Mouse (Mus musculus) embryonic stem cell, embryonic (primary cell): ENCODE results near the gene Cldn10.
"Not testable (repeated sequence)": the region's sequence is repeated elsewhere in the genome, so short reads cannot be mapped to it uniquely, and the experiment has no call there.

Source experiments
- CTCF ChIA-PET, 4 experiments: fragments of 300-600 bp in 2 of 4; fragments of 350-600 bp in 2 of 4; sonication (Branson Sonifier 250); formaldehyde crosslinking; loops; one replicate each; lab custom pipeline; 2022; ENCODE audit warnings: inconsistent platforms in 2 of 4; lab: Charles Lee
- POLR2A ChIA-PET, 4 experiments: fragments of 300-600 bp in 2 of 4; fragments of 350-600 bp in 2 of 4; sonication (Branson Sonifier 250); formaldehyde crosslinking; loops; one replicate each; lab custom pipeline; 2022; ENCODE audit warnings: antibody characterized with exemption in 4 of 4, inconsistent platforms in 1 of 4; lab: Charles Lee

The Cldn10 gene

DNA sequence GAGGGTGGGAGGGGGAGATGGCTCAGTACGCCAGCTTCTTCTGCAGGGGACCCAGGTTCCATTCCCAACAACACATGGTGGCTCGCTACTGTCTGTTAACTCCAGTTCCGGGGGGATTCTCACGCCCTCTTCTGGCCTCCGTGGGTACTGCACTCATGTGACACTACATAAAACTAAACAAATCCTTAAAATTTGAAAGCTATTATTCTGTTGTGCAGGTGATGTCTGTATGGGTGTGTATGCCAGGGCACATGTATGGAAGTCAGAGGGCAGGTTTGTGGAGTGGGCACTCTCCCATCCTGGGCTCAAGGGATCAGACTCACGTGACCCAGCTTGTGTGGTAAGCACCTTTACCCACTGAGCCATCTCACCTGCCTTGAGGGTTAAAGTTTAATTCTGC, 16.6 kb downstream of the Cldn10 start:
- POLR2A ChIA-PET = interaction anchor here in 3 of 4 experiments (0.5 to 1.3 kb wide), 3 partner anchors 11 to 430 kb away, joined by 3 read pairs; no protein-coding TSS in a partner anchor
- CTCF ChIA-PET = interaction anchor here (0.6 to 1.9 kb wide), 41 partner anchors 9 to 1526 kb away, joined by 3 to 16 read pairs (median 3); no protein-coding TSS in a partner anchor

DNA sequence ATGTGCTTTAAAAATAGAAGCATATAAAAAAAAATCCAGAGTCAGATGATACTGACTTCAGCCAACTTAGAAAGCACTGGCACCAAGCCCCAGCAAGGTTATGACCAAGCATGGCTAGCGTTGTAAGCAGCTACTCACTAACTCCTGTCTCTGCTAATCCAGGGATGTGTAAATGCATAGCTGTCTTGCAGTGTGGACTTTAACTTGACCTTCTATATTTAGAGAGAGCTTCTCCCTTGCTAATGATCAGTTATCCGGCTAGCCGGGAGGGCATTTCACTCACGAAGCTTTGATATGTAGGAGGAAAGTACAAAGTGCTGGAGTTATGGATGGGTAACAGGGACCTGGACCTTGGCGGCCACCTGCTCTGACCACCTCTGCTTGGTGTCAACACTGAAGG, 19.9 kb downstream of the Cldn10 start:
- ChIA-PET POLR2A (no interaction called here), CTCF (no interaction called here)

DNA sequence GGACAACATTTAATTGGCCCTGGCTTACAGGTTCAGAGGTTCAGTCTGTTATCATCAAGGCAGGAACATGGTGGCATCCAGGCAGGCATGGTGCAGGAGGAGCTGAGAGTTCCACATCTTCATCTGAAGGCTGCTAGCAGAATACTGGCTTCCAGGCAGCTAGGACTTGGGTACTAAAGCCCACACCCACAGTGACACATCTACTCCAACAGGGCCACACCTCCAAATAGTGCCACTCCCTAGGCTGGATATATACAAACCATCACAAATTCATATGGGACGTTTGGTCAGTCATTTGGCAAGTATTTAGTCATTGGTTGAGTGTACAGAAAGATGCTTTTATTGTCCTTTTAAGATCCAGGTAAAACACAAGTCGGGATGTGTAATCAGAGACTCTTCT, 20.5 kb downstream of the Cldn10 start:
- CTCF ChIA-PET, POLR2A ChIA-PET: not testable (repeated sequence)

DNA sequence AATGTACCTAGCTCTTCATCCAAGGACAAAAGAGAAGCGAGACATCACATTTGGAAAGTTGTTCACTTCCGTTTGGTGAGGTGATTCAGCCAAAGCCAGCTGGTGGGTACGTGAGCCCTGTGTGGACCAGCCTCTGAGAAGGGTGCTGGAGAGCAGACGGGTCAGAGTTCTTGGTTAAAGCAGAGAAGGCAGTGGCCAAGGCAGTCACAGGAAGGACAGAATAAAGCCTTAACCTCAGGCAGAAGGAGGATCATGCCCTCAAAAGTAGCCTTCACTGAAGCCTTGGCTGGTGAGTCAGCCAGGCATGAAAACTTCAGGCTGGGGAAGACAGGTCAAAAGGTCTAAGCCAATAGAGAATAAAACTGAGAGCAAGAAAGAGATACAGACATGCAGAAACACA, 22.0 kb downstream of the Cldn10 start:
- CTCF ChIA-PET = interaction anchor here in 1 of 4 experiments (1.5 kb wide), 1 partner anchor 10 kb away, joined by 4 read pairs; no protein-coding TSS in a partner anchor

DNA sequence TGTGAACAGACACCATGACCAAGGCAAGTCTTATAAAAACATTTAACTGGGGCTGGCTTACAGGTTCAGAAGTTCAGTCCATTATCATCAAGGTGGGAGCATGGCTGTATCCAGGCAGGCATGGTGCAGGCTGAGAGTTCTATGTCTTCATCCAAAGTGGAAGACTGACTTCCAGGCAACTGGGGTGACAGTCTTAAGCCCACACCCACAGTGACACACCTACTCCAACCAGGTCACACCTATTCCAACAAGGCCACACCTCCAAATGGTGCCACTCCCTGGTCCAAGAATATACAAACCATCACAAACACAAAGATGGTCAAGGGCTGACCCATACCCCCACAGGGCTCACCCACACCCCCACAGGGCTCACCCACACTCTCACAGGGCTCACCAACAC, 23.5 kb downstream of the Cldn10 start:
- CTCF ChIA-PET = interaction anchor here in 1 of 4 experiments (1.3 kb wide), 1 partner anchor 9 kb away, joined by 3 read pairs; no protein-coding TSS in a partner anchor
- POLR2A ChIA-PET = not testable (repeated sequence)

More for the DNA sequence above, 22.0 kb downstream of the Cldn10 start:
- POLR2A ChIA-PET = interaction anchor here in 1 of 4 experiments (0.6 kb wide), 1 partner anchor 46 kb away, joined by 5 read pairs; no protein-coding TSS in a partner anchor

DNA sequence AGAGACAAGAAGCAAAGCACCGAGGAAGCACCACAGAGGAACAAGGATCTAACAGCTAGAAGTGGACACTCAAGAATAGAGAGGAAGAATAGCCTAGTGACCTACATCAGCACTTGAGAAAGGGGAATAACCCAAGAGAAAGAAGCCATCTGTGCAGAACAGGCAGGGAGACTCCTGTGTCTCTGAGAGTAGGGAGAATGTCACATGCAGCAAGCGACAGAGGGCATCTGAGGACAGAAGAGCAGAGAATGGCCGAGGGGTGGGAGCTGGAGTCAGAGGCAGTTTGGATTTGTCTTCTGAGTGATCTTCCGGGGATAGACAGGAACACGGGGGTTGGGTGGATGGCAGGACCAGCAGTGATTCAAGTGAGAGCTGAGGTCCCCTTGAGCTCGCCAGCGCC, 25.4 kb downstream of the Cldn10 start:
- ChIA-PET POLR2A (no interaction called here), CTCF (interaction anchor here (0.6 to 2.6 kb wide), 4 partner anchors 9 to 22 kb away, joined by 5 to 16 read pairs (median 6); no protein-coding TSS in a partner anchor)

DNA sequence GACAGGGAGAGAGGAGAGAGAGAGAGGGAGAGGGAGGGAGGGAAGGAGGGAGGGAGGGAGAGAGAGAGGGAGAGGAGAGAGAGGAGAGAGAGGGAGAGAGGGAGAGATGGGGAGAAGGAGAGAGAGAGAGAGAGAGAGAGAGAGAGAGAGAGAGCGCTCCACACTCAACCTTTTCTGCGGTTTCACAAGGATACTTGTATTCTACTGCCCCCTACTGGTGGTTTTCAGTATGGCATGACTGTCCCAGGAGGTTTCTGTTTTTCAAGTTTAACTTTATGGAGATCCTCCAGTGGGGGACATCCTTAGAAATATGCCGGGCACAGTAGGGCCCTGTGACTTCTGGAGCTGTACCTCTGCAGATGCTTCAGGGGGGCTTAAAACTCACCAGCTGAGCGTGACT, 28.8 kb downstream of the Cldn10 start:
- CTCF ChIA-PET = interaction anchor here (0.7 to 1.5 kb wide), 11 partner anchors 12 to 608 kb away, joined by 3 to 5 read pairs (median 3); no protein-coding TSS in a partner anchor
- POLR2A ChIA-PET = interaction anchor here in 1 of 4 experiments (1.1 kb wide), 1 partner anchor 375 kb away, joined by 3 read pairs; no protein-coding TSS in a partner anchor

DNA sequence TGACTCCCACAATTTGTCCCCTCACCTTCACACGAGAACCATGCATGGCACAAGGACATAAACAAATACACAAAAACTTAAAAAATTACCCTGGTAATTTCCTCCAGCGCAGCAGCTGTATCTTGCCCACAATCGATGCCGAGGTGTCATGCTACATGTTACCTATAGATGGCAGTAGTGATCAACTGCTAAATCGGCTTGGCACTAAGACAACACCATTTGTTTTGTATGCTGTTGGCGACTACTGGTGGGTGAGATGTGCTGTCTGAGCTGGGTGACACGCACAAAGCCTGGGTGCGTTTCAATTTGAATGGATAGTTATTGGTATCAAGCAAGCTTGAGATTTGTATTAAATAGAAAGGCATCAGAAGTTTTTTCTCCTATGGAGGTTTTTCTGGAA, 32.4 kb downstream of the Cldn10 start:
- ChIA-PET POLR2A (interaction anchor here in 3 of 4 experiments (0.6 to 1.4 kb wide), 5 partner anchors 25 to 590 kb away, joined by 3 read pairs; no protein-coding TSS in a partner anchor), CTCF (interaction anchor here (0.5 to 2.4 kb wide), 34 partner anchors 9 to 695 kb away, joined by 3 to 19 read pairs (median 4); no protein-coding TSS in a partner anchor)

DNA sequence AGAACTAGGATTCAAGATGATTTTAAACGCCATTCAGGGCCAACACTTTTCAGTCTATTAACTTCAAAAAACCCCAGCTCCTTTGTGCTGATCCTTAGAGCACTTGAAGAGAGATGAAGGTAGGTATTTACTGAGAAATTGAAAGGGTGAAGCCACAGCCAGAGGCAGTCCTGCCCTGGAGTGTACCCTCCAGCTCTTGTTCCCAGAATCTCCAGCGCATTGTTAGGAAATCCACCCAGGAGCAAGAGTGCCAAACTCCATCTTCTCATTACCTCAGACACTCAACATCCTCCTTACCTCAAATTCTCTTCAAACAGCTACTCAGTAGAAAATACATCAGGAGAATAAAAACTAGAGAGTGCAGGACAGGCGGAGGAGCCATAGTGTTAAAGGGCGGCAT, 35.1 kb downstream of the Cldn10 start:
- ChIA-PET POLR2A (no interaction called here), CTCF (interaction anchor here in 3 of 4 experiments (0.7 to 1.3 kb wide), 3 partner anchors 57 to 165 kb away, joined by 3 read pairs; no protein-coding TSS in a partner anchor)

DNA sequence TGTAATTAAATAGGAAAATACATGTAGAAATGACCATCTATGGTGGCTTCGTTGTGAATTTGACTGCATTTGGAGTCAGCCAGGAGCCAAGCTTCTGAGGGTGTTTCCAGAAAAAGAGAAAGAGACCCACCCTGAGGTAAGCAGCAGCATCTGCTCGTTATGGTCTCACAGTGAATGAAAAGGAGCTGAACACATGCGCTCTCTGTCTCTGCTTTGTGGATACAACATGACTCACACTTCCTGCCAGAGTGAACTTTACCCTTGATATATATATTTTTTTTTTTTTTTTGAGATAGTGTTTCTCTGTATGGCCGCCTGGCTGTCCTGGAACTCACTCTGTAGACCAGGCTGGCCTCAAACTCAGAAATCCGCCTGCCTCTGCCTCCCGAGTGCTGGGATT, 35.6 kb downstream of the Cldn10 start:
- POLR2A ChIA-PET = interaction anchor here in 1 of 4 experiments (0.7 kb wide), 1 partner anchor 61 kb away, joined by 3 read pairs; no protein-coding TSS in a partner anchor
- CTCF ChIA-PET = interaction anchor here in 3 of 4 experiments (0.6 to 1.3 kb wide), 4 partner anchors 8 to 164 kb away, joined by 3 to 6 read pairs (median 3); no protein-coding TSS in a partner anchor

DNA sequence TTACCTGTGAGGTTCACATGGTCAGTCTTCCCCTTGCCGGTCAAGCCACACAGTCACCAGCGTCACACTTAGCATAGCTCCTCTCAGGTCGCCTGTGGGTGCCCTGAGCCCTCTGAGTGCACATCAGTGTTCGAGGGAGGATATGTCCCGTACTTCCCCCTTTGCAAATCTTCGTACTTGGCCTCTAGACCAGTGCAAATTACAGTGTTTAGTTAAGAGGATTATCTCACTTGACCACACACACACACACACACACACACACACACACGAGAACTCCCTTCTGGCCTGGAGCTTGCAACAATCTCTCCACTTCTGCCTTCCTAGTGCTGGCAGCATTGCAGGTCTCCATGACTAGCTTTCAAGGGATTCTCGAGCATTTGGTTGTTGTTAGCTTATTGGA, 38.6 kb downstream of the Cldn10 start:
- ChIA-PET CTCF (interaction anchor here in 1 of 4 experiments (0.7 kb wide), 1 partner anchor 13 kb away, joined by 6 read pairs; no protein-coding TSS in a partner anchor), POLR2A (interaction anchor here in 1 of 4 experiments (0.8 to 0.9 kb wide), 2 partner anchors 24 to 728 kb away, joined by 3 read pairs; no protein-coding TSS in a partner anchor)

DNA sequence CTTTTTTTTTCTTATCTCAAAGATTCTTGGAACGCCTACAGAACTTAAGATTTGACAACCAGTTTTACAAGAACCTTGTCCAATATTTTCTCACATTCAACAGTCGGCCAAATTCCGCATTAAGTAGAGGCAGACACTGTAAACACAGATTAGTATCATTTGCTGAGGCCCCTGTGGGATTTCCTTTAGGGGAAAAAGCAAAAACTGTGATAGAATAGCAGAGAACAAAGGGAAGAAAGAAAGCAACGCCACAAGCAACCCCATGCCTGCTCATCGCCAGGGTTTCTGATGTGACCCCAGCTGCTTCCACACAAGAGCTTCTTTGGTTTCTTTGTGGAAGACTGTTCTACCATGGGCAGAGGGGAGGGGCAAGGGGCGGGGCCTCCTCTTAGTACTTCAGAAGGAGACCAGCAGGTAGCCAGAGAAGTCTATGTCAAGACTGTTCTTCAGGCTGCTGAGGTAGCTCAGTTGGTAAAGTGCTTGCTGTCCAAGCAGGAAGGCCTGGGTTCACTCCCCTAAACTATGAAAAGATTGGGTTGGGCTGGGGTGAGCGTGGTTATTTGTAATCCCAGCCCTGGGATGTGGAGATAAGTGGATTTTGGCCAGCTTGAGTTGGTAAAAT, 39.7 kb downstream of the Cldn10 start:
- ChIA-PET CTCF (interaction anchor here in 1 of 4 experiments (0.9 to 1.1 kb wide), 2 partner anchors 10 to 73 kb away, joined by 3 read pairs; no protein-coding TSS in a partner anchor), POLR2A (interaction anchor here in 1 of 4 experiments (0.6 to 1.1 kb wide), 3 partner anchors 11 to 1434 kb away, joined by 3 read pairs; no protein-coding TSS in a partner anchor)

DNA sequence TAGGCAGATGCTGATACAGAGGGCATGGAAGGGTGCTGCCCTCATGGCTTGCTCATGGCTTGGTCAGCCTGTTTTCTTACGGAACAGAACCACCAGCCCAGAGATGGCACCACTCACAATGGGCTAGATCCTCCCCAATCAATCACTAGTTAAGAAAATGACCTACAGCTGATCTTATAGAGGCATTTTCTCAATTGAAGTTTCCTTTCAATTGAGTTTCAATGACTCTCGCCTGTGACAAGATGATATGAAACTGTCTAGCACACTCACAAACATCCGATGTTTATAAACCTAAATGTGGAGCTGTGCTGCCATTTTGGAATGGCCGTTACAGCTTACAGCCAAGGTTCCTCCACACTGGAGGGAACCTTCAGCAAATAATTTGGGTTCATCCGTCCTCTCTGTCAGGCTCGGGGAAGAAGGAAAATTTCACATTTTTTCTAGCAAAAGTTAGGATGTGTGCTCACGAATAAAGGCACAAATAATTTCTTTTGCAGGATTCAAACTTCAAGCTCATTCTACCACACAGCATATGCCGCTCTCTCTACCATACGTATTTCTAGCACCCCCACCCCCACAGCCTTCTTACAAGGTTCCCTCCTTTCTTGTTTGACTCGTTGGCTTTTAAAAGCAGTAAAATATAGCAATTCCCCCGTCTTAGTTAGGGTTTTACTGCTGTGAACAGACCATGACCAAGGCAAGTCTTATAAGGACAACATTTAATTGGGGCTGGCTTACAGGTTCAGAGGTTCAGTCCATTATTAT, 41.8 kb downstream of the Cldn10 start:
- POLR2A ChIA-PET = no interaction called here
- CTCF ChIA-PET = interaction anchor here in 2 of 4 experiments (1.0 to 1.9 kb wide), 3 partner anchors 10 to 13 kb away, joined by 3 to 4 read pairs (median 4); no protein-coding TSS in a partner anchor

DNA sequence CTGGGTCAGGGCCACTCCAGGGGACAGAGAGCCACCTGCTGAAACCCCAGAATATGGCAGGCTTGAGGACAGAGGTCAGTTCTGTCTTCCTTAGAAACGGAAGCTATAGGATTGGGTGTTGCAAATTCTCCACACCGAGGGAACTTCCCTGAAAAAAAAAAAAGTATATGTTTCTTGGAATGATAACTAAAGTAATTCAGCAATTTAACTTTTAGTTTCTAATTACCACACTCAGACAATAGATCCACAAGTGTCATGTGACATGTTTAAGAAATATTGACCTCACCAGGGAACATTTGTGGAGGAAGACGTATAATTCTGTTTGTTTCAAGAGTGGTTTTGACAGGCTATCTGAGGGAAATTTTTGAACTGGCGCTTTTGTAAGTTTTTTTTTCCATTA, 43.9 kb downstream of the Cldn10 start:
- POLR2A ChIA-PET = no interaction called here

DNA sequence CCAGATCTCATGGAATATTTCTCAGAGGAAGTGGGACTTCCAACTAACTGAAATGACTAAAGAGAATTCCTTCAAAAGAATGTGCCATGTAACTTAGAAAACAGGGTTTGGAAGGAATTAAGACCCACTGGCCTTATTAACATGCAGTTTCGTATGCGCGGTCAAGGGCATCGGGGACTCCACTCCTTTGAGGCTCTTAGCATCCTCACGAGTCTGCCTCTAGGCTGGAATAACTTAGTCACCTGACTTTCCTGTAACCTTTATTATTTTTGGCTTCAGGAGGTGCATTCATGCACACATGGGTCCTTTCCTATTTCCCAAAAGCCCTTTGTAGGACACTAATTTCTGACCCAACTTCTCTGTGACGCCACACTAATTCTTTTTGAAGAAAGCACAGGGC, 45.5 kb downstream of the Cldn10 start:
- ChIA-PET CTCF (no interaction called here), POLR2A (no interaction called here)

More for the DNA sequence above, 43.9 kb downstream of the Cldn10 start:
- CTCF ChIA-PET = no interaction called here

DNA sequence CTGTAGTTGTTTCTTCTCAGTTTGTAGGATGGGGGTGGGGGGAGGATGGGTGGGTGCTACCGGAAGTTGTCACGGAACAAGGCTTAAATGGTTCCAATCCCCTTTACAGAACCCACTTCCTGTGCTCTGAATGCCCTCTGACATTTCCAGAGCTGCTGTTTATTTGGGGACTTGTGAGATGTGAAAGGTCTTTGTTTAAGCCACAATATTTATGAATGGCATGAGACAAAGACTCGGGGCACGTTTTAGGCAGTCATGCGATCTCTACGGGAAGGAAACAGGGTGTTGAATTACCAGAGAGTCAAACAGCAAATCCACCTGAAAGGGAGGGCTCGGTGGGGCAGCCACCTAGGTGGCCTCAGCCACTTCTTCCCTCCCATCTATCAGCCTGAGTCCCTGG, 46.6 kb downstream of the Cldn10 start:
- POLR2A ChIA-PET = no interaction called here
- CTCF ChIA-PET = interaction anchor here in 1 of 4 experiments (0.5 kb wide), 1 partner anchor 631 kb away, joined by 3 read pairs; no protein-coding TSS in a partner anchor

DNA sequence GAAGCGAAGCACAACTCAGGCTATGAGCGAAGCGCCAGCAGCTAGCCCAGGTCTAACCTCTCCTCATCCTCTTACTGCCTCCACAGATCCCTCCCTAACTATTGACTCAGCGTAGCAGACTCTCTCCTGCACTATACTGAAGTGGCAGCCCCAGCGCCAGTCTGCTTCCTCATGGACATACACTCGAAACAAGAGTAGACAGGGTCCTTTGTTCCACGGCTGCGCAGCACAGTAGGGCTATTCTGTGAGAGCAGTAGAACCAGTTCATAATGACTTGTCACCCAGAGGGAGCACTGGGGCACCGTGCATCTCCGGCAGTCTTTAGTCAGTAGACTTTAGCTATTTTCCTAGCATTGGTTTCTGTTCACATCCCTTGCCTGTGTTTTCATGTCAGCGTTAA, 48.4 kb downstream of the Cldn10 start:
- ChIA-PET POLR2A (no interaction called here), CTCF (no interaction called here)

DNA sequence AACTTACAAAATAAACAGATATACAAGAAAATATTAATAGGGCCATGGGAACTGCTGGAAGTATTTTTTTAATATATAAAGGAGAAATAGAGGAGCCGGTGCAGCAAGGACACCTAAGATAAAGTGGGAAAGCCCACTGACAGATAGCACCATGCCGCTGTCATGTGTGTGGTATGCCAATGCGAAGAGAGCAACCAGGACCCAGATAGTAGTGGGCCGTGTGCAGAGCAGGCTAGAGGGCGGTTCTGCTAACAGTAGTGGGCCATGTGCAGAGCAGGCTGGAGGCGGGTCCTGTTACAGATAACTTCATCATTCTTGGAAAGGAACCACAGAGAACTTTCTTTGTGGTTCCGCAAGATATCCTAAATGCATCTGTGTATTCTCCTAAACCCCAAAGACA, 49.0 kb downstream of the Cldn10 start:
- POLR2A ChIA-PET = no interaction called here
- CTCF ChIA-PET = no interaction called here
